Mouse (Mus musculus) ES-E14 (cell line): ENCODE measurements around the gene Tsfm. TPM values are rescaled to one million over a fixed set of nuclear protein-coding genes. Genes with fewer than 3 reads are reported as not detected.
"Not testable (repeated sequence)": the region's sequence is repeated elsewhere in the genome, so short reads cannot be mapped to it uniquely, and the experiment has no call there.

Source experiments
- DNase-seq: peaks from one replicate; pipeline ENCODE4 v3.0.0-alpha.2; 2013; ENCODE audit warnings: low read depth, low spot score
- H3K27ac ChIP-seq: 2 replicates; pipeline ENCODE4 v1.5.1; 2012; ENCODE audit warnings: low read depth, mild to moderate bottlenecking, low read length, moderate library complexity, mixed read lengths; ENCODE audit not compliant: poor library complexity, insufficient read depth, severe bottlenecking
- H3K36me3 ChIP-seq: 2 replicates; pipeline ENCODE4 v1.6.1; 2012; ENCODE audit warnings: mild to moderate bottlenecking, low read length, moderate library complexity, mixed read lengths; ENCODE audit not compliant: control insufficient read depth, poor library complexity, insufficient read depth, severe bottlenecking
- H3K4me1 ChIP-seq, 2 experiments: fragments of 150-350 bp in 1 of 2; sonication (generic) in 1 of 2; 2 replicates each; pipeline ENCODE4 v1.6.1; 2012; ENCODE audit warnings: low read length in 2 of 2, mild to moderate bottlenecking in 1 of 2, mixed read lengths in 1 of 2; ENCODE audit not compliant: control insufficient read depth in 2 of 2, insufficient read depth in 2 of 2, poor library complexity in 1 of 2
- H3K4me3 ChIP-seq, 2 experiments: fragments of 150-350 bp in 1 of 2; sonication (generic) in 1 of 2; 2 replicates each; pipeline ENCODE4 v1.5.1; 2012; ENCODE audit warnings: low read length in 2 of 2, low read depth in 1 of 2, mild to moderate bottlenecking in 1 of 2, mixed read lengths in 1 of 2; ENCODE audit not compliant: insufficient read depth in 1 of 2, poor library complexity in 1 of 2, severe bottlenecking in 1 of 2
- H3K9ac ChIP-seq: 2 replicates; pipeline ENCODE4 v1.6.1; 2012; ENCODE audit warnings: low read depth, mild to moderate bottlenecking, low read length, mixed read lengths; ENCODE audit not compliant: poor library complexity, insufficient read depth, severe bottlenecking
- H3K9me3 ChIP-seq: fragments of 150-350 bp; sonication (generic); 2 replicates; pipeline ENCODE4 v1.6.1; 2012; ENCODE audit warnings: low read depth, mild to moderate bottlenecking, low read length; ENCODE audit not compliant: control insufficient read depth, insufficient read depth
- CHD2 ChIP-seq: IDR thresholded peaks from 2 replicates; pipeline ENCODE4 v1.6.1; 2014; ENCODE audit warnings: mild to moderate bottlenecking, low read depth, low read length, inconsistent platforms
- HCFC1 ChIP-seq: IDR thresholded peaks from 2 replicates; pipeline ENCODE4 v1.6.1; 2012; ENCODE audit warnings: low read length, inconsistent platforms, borderline replicate concordance; ENCODE audit not compliant: insufficient read depth
- MAFK ChIP-seq: IDR thresholded peaks from 2 replicates; pipeline ENCODE4 v1.6.1; 2014; ENCODE audit warnings: mild to moderate bottlenecking, low read depth, low read length, inconsistent platforms; ENCODE audit not compliant: insufficient read depth
- ZC3H11A ChIP-seq: IDR thresholded peaks from 2 replicates; pipeline ENCODE4 v1.6.1; 2012; ENCODE audit warnings: low read depth, mild to moderate bottlenecking, inconsistent platforms, low read length, borderline replicate concordance
- ZNF384 ChIP-seq: IDR thresholded peaks from 2 replicates; pipeline ENCODE4 v1.6.1; 2012; ENCODE audit warnings: low read depth, low read length, inconsistent platforms
- in situ Hi-C, 2 experiments: fragments of 600-800 bp; cut with MboI; formaldehyde crosslinking; loops; one replicate each; pipeline ENCODE4 v1.15.1; 2025; ENCODE audit warnings: low sequenced_read_pairs in 2 of 2, inconsistent platforms in 1 of 2; ENCODE audit not compliant: unreplicated experiment in 2 of 2
- total RNA-seq: library from RNA; depleted of rRNA; stranded (reverse); fragments of 300-350 nt; gene quantifications from 2 replicates; pipeline ENCODE4 v1.2.3, GENCODE M21; 2012

Tsfm gene
- total RNA-seq, 1 experiment, result 60.9 TPM

GRCm38 (mm10) chr10:127063239-127063872 is 32.7 kb upstream of the Tsfm start, which contains the start of gene Cdk4:
Gene Cdk4, plus strand, starts transcription at chr10:127063534.
- in situ Hi-C loops, result no loop called here
- peak within 1 kb of the TSS; percentile 77 for H3K27ac ChIP-seq
- TF ChIP-seq HCFC1, result 0 out of 2 replicates have a peak, but pooled peaks have one; percentile 64
- TF ChIP-seq MAFK, result no peak
- no peak for TF ChIP-seq ZC3H11A
- no peak for TF ChIP-seq ZNF384
- TF ChIP-seq CHD2, result no peak
- peaks cover 2 to 13% of the 10 kb centered on the region in 2 experiments; a peak in 3 of 4 replicates for H3K4me1 ChIP-seq
- H3K4me3 ChIP-seq, result peak within 1 kb of the TSS; percentile 84 to 99
- DNase-seq, result peak; percentile 97
- H3K9ac ChIP-seq, result peak within 1 kb of the TSS; percentile 98
- H3K9me3 ChIP-seq, result no peaks in the 10 kb centered on the region
- peaks cover 36% of the 10 kb centered on the region for H3K36me3 ChIP-seq

- no peak overlapping the region for H3K27ac ChIP-seq
- H3K4me3 ChIP-seq, result no peak overlapping the region
- in situ Hi-C loops, result no loop called here
- H3K36me3 ChIP-seq, result peaks cover 30% of the 10 kb centered on the region
- no peak for TF ChIP-seq MAFK
- no peak for TF ChIP-seq HCFC1
- TF ChIP-seq CHD2, result no peak
- no peak for DNase-seq
- no peak overlapping the region for H3K9ac ChIP-seq
- peaks cover 2 to 13% of the 10 kb centered on the region in 2 experiments; a peak in 3 of 4 replicates for H3K4me1 ChIP-seq
- H3K9me3 ChIP-seq, result no peaks in the 10 kb centered on the region
Observed at GRCm38 (mm10) chr10:127062503-127062902, 31.9 kb upstream of the Tsfm start.

- Histone ChIP-seq H3K4me1 (peaks cover 2 to 16% of the 10 kb centered on the region in 2 experiments; a peak in 3 of 4 replicates), H3K36me3 (peaks cover 30% of the 10 kb centered on the region)
- in situ Hi-C loops, H3K4me3 ChIP-seq, H3K27ac ChIP-seq, H3K9ac ChIP-seq, DNase-seq, H3K9me3 ChIP-seq: not testable (repeated sequence)
Observed at GRCm38 (mm10) chr10:127062101-127062500, 31.5 kb upstream of the Tsfm start.

- Histone ChIP-seq H3K9me3 (no peaks in the 10 kb centered on the region), H3K9ac (no peak overlapping the region), H3K36me3 (peaks cover 28% of the 10 kb centered on the region), H3K4me3 (no peak overlapping the region), H3K4me1 (peaks cover 2 to 15% of the 10 kb centered on the region in 2 experiments; a peak in 3 of 4 replicates), H3K27ac (no peak overlapping the region)
- DNase-seq, result no peak
- TF ChIP-seq ZNF384, result no peak
- TF ChIP-seq HCFC1, result no peak
- no peak for TF ChIP-seq CHD2
- TF ChIP-seq ZC3H11A, result no peak
- TF ChIP-seq MAFK, result no peak
- in situ Hi-C loops, result no loop called here
Observed at GRCm38 (mm10) chr10:127061513-127061912, 30.9 kb upstream of the Tsfm start.

GRCm38 (mm10) chr10:127061085-127061484 is 30.4 kb upstream of the Tsfm start:
- in situ Hi-C loops, result no loop called here
- Histone ChIP-seq H3K4me3 (no peak overlapping the region), H3K27ac (no peak overlapping the region), H3K4me1 (peaks cover 2 to 19% of the 10 kb centered on the region in 2 experiments; a peak in 3 of 4 replicates), H3K9me3 (no peaks in the 10 kb centered on the region), H3K9ac (no peak overlapping the region), H3K36me3 (peaks cover 30% of the 10 kb centered on the region)
- TF ChIP-seq CHD2, result no peak
- TF ChIP-seq ZNF384, result no peak
- no peak for TF ChIP-seq MAFK
- TF ChIP-seq ZC3H11A, result no peak
- TF ChIP-seq HCFC1, result no peak
- no peak for DNase-seq
